Mouse (Mus musculus) G1E (cell line): ENCODE results near the gene Sap25.

ENCODE experiments used
- CTCF ChIP-seq: IDR thresholded peaks from 2 replicates; pipeline ENCODE4 v1.5.1; 2012; ENCODE audit warnings: low read depth, low read length, inconsistent platforms, mixed read lengths
- GATA1 ChIP-seq: IDR thresholded peaks from 2 replicates; pipeline ENCODE4 v1.6.1; 2012; ENCODE audit warnings: borderline replicate concordance, low read length, inconsistent platforms, mixed read lengths
- GATA2 ChIP-seq: IDR thresholded peaks from 2 replicates; pipeline ENCODE4 v1.6.1; 2012; ENCODE audit warnings: low read depth, low read length, inconsistent platforms, borderline replicate concordance

GRCm38 (mm10) chr5:137671443-137672240 is 30.5 kb downstream of the Sap25 start:
- TF ChIP-seq GATA1 (no peak), CTCF (no peak), GATA2 (no peak)
